Mouse (Mus musculus): ENCODE data around the gene Rhcg.

Gene Rhcg

GRCm38 (mm10) chr7:79600122-79600521 lies 17.3 kb downstream of the Rhcg start:
- no peak for DNase-seq

GRCm38 (mm10) chr7:79594854-79595253 lies 22.6 kb downstream of the Rhcg start:
- DNase-seq = peak; percentile 84 to 88

GRCm38 (mm10) chr7:79591812-79592731 lies 25.4 kb downstream of the Rhcg start:
- DNase-seq = peak; percentile 45 to 69

DNA sequence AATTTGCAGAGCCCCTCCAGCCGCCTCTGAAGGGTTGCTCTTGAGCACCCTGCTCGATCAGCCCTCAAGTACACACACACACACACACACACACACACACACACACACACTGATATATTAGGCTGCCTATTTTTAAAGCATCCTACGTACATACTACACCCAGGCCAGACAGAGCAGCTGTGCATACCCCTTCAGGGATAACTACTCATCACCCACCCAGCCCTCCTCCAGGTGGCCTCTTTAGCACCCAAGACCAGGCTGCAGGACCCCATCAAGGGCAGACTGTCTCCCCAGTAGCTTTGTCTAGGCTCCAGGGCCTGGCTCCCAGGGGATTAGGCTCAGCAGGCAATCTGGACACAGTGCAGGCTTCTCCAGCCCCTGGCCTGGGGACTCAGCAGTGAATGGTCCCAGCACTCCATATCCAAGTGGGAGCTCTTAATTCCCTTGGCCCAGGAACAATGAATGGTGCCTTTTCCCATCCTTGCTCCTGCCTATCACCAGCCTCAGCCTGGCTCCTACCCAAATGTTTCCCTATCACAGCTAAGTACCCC lies 26.8 kb downstream of the Rhcg start:
- DNase-seq = no peak

DNA sequence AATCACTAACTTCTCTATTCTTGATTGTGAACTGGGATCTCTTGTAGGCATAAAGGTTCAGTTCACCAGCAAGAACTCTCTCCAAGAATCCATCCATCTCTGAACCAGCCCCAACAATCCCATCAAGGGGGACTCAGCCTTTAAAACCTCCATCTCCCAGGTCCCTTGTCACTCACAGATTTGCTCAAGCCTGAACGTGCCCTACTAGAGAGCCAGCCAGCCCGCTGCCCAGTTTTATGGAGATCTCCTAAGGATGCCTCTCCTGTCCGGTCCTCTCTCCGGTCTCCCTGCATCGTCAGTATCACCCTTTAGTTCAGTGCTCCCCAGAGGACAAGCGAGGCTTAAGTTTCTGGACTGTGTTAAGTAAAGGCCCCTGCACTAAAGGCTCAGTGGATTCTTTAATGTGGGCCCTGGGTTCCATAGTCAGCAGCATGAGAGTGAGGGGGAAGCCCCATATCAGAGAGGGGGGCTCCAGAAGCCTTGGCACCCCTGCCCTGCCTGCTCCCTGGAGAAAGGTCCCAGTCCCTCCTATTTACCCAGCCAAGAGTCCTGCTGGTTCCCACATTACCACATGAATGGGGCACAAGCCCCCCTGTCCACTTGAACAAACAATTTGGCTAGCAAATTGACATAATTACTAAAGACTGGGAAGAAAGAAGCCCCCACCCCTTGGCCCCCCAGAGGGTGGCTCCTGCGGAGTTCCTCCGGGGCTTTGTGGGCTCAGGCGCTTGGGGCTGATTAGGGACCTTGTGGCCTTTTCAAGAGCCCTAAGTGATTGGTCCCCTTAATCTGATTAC lies 27.5 kb downstream of the Rhcg start:
- no peak for DNase-seq

- DNase-seq = no peak
Measured at GRCm38 (mm10) chr7:79588284-79588683, 29.2 kb downstream of the Rhcg start.

- DNase-seq = peak; percentile 22 to 37
Measured at GRCm38 (mm10) chr7:79578851-79579241, 38.6 kb downstream of the Rhcg start.

DNA sequence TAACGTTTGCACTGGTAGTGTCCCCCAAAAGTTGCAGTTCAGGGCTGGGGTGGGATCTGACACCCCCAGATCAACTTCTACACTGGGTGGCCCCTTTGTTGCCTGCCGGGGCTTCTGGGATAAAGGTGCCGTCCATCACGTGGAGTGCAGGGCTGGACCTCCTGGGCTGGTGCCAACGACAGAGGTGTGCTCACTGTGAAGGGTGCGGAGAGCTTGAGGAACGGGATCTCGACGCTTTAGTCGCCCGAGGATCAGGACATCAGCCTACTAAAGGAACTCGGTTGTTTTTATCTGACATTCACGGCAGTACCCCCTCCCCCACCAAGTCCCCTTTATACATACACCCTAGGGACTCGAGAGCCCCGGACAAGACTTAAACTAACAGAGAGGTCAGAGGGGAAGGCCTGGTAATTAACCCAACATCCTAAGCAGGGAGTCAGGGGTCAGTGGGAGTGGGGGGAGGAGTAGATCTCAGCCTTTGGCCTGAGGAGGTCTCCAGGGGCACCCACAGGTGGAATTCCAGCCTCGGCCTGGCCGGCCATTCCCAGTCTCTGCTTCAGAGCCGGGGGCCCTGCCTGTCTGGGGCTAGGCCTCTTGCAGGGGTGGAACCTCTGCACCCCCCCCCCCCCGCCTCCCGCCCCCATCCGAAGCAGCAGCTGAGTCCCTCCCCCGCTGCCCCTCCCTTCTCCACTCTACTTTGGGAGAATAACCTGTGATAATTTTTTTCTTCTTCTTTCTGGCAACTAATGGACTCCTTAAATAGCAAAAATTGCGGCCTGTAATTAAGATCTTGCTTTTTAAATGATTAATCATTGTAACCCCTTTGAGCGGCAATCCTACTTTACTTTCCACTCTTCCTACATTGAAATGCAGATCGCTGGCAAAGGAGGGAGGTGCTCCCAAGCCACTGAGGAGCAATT lies 39.3 kb downstream of the Rhcg start:
- peak in 1 of 2 experiments; percentile 37 for DNase-seq

- DNase-seq = no peak
Measured at GRCm38 (mm10) chr7:79577096-79577874, 40.2 kb downstream of the Rhcg start.

DNA sequence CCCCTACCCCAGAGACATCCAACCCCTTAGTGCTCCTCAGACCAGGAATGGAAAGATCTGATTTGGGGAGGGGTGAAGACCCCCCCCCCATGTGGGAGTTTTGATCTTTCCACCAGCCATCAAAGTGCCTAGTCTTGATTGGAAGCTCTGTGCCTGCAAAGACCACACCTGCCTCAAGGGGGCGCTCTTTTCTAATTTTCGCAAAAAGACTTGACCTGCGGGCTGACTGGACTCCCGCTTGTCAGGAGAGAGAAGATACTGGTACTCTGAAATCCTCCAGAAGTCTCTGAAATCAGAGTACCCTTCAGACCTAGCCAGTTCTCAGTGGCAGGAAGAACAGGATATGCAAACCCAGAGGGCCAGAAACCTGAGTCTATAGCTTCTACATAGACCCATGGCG lies 40.8 kb downstream of the Rhcg start:
- DNase-seq = peak; percentile 64 to 77

- no peak for DNase-seq
Measured at GRCm38 (mm10) chr7:79572191-79572818, 45.2 kb downstream of the Rhcg start.

DNA sequence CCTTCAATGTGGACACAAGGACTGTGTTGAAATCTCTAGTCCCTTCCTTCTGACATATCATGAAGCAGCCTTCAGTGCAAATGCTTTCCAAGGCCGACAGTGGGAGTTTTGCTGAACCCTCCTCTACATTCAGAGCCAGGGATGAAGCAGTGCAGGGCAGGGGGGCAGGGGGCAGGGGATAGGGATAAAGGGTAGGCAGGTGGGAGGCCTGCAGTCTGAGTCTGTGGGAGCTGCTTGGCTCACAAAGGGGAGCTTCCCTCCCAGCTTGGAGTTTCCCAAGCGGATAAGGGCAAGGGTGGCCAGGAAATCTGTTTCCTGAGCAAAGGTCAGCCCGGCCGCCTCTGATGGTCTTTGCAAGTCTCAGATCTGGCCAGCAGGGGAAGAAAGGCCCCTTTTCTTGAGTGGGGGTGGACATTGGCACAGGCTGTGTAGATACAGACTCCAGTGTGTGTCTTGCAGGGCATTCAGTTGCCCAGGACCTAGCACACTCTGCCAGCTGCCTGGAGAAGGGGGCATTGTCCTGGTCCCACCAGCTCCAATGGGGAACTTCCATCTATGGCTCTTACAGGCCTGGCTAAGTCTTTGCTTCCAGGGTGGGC lies 48.4 kb downstream of the Rhcg start:
- no peak for DNase-seq

GRCm38 (mm10) chr7:79568212-79568611 lies 49.2 kb downstream of the Rhcg start:
- DNase-seq = no peak

- DNase-seq = peak; percentile 27 to 58
Measured at GRCm38 (mm10) chr7:79563675-79564074, 53.8 kb downstream of the Rhcg start.

- no peak for DNase-seq
Measured at GRCm38 (mm10) chr7:79562385-79562784, 55.1 kb downstream of the Rhcg start.

GRCm38 (mm10) chr7:79558698-79559097 lies 58.8 kb downstream of the Rhcg start:
- DNase-seq = no peak

GRCm38 (mm10) chr7:79557728-79558221 lies 59.7 kb downstream of the Rhcg start:
- no peak for DNase-seq

DNA sequence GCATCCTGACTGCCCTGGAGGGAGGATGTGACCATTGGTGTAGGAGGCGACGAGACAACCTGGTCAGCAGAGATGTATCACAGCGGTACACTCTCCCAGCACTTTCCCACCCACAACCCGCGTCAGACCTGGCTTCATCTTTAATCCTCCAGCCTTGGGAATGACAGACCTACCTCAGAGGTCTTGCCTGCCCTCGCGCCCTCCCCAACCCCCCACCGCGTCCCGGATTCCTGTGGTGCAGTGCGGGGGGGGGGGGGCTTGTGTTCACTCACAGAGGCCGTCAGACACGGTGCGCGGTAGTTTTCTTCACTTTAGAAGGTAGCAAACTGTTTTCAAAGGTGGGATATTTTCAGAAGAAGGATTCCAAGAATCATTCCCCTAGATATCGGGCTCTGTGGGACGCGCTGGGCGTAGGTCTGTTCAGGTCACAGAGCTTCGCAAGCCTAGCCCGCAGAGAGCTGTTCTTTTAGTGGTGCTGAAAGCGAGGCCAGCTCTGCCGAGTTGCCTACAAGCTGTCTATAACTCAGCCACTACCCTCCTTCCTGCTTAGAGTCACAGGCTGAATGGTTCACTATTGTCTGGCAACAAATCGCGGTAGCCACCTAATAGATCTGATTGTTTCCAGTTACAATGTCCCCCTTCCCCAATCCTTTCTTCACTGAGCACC lies 62.0 kb downstream of the Rhcg start:
- no peak for DNase-seq

GRCm38 (mm10) chr7:79552702-79553101 lies 64.8 kb downstream of the Rhcg start:
- DNase-seq = peak; percentile 47 to 68
